Mouse (Mus musculus): ENCODE measurements around the gene Zcchc7. TPM values are rescaled to one million over a fixed set of nuclear protein-coding genes. Genes with fewer than 3 reads are reported as not detected.

Zcchc7 gene
- polyA plus RNA-seq, 1 experiment: 67.0 TPM

DNA sequence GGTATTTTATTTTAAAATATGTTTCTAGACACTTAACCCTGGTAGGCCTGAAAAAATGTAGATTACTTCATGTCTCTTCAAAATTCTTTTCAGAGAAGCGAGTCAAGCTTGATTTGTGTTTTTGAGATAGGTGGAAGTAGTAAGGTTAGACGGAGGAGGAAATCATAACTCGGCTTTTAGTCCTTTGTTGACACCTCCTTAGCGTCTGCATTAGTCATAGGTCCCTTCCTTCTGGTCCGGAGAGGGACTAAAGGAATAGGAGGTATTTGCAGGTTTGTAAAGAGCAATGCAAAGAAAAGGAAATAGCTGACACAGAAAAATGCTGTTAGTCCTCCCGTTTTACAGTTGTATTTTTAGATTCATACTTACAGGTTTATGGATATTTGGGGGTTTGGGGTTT, 135.7 kb downstream of the Zcchc7 start:
- no peak overlapping the region for H3K27ac ChIP-seq (ENCODE audit: insufficient read depth, low read length)
- no peak for TF ChIP-seq POLR2A (IDR thresholded peaks at IDR 0.05; ENCODE audit: extremely low read depth, insufficient read depth, low read length)
- TF ChIP-seq CTCF (IDR thresholded peaks at IDR 0.05; ENCODE audit: extremely low read depth, insufficient read depth, low read length): no peak
- no peaks in the 10 kb centered on the region; the same call in 1 of the 2 replicates for H3K4me1 ChIP-seq (ENCODE audit: control insufficient read depth, insufficient read depth, low read length)
- H3K4me3 ChIP-seq (ENCODE audit: insufficient read depth, low read length): no peak overlapping the region

DNA sequence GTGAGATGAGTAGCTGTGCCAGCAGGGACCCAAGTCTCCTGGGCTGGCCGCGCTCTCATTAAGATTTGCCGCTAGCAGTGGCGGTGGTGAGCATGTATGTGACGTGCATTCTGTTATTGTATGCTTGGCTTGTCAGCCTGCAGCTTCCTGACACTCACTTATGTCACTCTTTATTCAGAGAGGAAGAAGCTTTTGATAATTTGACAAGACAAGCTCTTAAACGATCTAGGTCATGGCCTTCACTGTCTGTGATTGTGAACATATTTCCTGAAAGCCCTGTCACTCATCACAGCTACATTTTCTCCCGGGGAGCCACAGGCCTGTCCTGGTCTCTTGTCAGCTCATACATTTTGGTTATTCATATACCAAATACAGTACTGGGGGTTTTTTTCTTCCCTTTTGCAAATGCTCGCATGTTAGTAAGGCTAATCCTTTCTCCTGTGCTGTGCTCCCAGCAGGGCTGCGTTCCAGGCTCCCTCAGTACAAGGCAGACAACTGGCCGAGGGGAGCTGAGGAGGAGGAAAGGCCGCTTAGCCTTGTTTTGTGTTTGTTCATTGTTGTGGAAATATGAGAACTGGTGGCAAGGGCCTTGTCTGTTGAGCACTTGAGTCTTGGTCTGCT, 150.1 kb downstream of the Zcchc7 start:
- TF ChIP-seq CTCF (IDR thresholded peaks at IDR 0.05; ENCODE audit: extremely low read depth, insufficient read depth, low read length): no peak
- no peak for TF ChIP-seq POLR2A (IDR thresholded peaks at IDR 0.05; ENCODE audit: extremely low read depth, insufficient read depth, low read length)
- 0 out of 2 replicates have a peak, but pooled peaks cover 1% of the 10 kb centered on the region for H3K4me1 ChIP-seq (ENCODE audit: control insufficient read depth, insufficient read depth, low read length)
- H3K4me3 ChIP-seq (ENCODE audit: insufficient read depth, low read length): no peak overlapping the region
- H3K27ac ChIP-seq (ENCODE audit: insufficient read depth, low read length): no peak overlapping the region

DNA sequence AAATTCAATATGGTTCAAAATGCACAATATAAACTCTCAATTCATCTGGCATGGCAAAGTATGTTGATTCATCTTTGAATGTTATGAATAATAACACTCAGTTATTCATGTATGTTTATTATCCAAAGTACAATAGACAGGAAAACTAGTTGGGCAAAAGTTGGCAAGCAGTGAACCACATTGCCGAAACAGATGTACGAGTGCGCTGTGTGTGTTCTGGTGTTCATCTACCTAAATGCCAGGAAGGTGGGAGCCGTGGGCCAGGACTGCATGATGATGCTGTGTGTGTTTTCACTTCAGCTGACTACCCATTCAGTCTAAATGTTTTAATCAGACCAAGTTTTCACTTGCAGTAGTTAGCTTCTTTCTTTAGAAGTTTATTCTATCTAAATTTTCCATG, 150.7 kb downstream of the Zcchc7 start:
- H3K27ac ChIP-seq (ENCODE audit: insufficient read depth, low read length): no peak overlapping the region
- 0 out of 2 replicates have a peak, but pooled peaks cover 1% of the 10 kb centered on the region for H3K4me1 ChIP-seq (ENCODE audit: control insufficient read depth, insufficient read depth, low read length)
- H3K4me3 ChIP-seq (ENCODE audit: insufficient read depth, low read length): no peak overlapping the region
- TF ChIP-seq POLR2A (IDR thresholded peaks at IDR 0.05; ENCODE audit: extremely low read depth, insufficient read depth, low read length): no peak
- no peak for TF ChIP-seq CTCF (IDR thresholded peaks at IDR 0.05; ENCODE audit: extremely low read depth, insufficient read depth, low read length)

DNA sequence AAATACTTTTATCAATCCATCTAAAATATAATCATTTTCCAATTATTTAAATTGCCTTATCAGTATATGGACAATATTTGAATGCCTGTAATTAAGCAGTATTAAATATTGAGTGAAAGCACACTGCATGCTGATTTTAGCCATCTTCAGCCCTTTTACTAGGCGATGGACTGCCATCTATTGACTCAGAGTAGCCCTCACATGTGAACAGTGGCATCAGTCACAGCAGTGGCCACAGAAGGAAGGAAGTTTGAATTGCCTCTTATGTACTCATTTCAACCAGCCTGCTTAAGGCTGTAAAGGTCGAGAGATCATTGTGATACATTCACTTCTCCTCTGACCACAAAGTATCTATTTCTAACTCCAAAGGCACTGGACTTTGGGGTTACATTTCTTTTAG, 154.4 kb downstream of the Zcchc7 start:
- Histone ChIP-seq H3K4me3 (ENCODE audit: insufficient read depth, low read length) (no peak overlapping the region), H3K4me1 (ENCODE audit: control insufficient read depth, insufficient read depth, low read length) (0 out of 2 replicates have a peak, but pooled peaks cover 1% of the 10 kb centered on the region), H3K27ac (ENCODE audit: insufficient read depth, low read length) (no peak overlapping the region)
- TF ChIP-seq POLR2A (IDR thresholded peaks at IDR 0.05; ENCODE audit: extremely low read depth, insufficient read depth, low read length) (no peak), CTCF (IDR thresholded peaks at IDR 0.05; ENCODE audit: extremely low read depth, insufficient read depth, low read length) (peak; percentile 50)

DNA sequence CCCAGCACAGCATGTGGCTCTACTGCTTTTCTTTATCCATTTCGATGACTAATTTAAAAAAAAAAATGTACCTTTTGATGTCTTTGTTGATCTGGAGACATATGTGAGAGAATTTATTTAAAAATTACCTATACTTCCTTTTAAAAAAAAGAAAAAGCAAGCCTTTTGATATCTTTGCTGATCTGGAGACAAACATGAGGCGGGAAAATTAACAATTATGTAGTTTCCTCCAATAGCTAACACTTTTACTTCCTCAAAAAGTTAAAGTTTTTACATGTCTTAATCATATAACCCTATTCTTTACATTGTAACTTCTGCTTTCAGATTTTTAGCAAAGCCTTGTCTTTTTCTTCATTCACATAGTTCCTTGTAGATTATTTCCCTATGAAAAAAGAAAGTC, 155.2 kb downstream of the Zcchc7 start:
- 0 out of 2 replicates have a peak, but pooled peaks cover 1% of the 10 kb centered on the region for H3K4me1 ChIP-seq (ENCODE audit: control insufficient read depth, insufficient read depth, low read length)
- H3K27ac ChIP-seq (ENCODE audit: insufficient read depth, low read length): no peak overlapping the region
- H3K4me3 ChIP-seq (ENCODE audit: insufficient read depth, low read length): no peak overlapping the region
- no peak for TF ChIP-seq CTCF (IDR thresholded peaks at IDR 0.05; ENCODE audit: extremely low read depth, insufficient read depth, low read length)
- no peak for TF ChIP-seq POLR2A (IDR thresholded peaks at IDR 0.05; ENCODE audit: extremely low read depth, insufficient read depth, low read length)

DNA sequence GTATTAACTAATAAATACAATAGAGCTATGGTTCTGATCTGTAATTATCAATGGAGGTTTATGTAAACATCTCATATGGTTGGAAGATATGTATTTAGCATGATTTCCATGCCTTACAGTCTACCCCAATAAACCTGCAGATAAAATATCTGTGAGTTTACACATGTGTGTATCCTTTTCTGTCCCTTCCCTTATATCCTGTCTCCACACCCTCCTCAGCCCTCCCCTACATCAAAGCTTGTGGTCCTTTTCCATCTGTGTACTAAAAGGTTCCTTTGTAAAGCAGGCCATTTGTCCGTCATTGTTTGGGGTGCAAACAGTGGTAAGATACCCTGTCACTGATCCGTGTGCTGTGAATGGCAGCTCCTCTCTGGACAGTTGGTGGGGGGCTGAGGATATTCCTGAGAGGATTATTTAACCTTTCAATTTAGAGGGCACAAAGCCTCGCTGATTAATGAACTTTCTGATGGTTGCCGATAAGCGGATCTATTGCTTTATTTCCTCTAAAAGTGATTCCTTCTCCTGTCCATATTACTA, 161.7 kb downstream of the Zcchc7 start:
- no peak overlapping the region for H3K27ac ChIP-seq (ENCODE audit: insufficient read depth, low read length)
- TF ChIP-seq POLR2A (IDR thresholded peaks at IDR 0.05; ENCODE audit: extremely low read depth, insufficient read depth, low read length): no peak
- no peak for TF ChIP-seq CTCF (IDR thresholded peaks at IDR 0.05; ENCODE audit: extremely low read depth, insufficient read depth, low read length)

DNA sequence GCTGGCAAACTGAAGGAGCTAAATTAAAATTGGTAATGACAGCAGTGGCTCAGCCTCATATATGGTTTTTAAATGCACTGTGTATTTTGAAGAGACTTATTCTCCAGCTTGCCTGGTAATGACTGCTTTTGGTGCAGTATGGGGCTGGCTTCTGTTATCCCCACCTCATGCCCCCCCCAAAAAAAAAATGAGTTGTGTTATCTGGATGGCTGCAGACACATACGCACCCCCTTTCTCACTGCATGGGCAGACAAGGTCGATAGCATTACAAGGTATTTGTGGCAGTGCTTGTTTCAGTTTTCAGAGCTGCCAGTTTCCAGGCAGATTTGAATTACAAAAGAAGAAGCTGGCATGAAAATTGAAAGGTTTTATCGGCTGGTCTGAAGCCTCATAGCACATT, 162.2 kb downstream of the Zcchc7 start:
- Histone ChIP-seq H3K4me3 (ENCODE audit: insufficient read depth, low read length) (no peak overlapping the region), H3K27ac (ENCODE audit: insufficient read depth, low read length) (no peak overlapping the region), H3K4me1 (ENCODE audit: control insufficient read depth, insufficient read depth, low read length) (peaks cover 2% of the 10 kb centered on the region)
- TF ChIP-seq CTCF (IDR thresholded peaks at IDR 0.05; ENCODE audit: extremely low read depth, insufficient read depth, low read length): no peak

More for the DNA sequence above, 161.7 kb downstream of the Zcchc7 start:
- peaks cover 2% of the 10 kb centered on the region for H3K4me1 ChIP-seq (ENCODE audit: control insufficient read depth, insufficient read depth, low read length)
- H3K4me3 ChIP-seq (ENCODE audit: insufficient read depth, low read length): no peak overlapping the region

DNA sequence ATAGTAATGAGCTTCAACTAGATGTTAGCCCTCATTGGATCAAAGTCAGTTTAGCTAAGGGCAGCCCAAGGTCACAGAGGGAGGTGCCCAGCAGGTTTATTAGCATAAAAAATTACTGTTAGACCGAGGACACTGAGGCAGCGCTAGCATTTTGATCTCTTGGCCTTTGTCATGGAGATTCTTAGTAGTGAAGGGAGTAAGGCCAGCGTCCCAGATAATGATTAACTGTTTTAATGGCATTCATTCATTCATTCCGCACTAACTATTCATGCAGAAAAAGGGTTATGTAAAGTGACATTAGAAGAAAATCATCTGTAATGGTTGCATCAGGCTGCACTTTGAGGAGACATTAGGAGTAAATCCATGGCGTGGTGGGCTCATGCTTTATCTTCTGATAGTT, 165.2 kb downstream of the Zcchc7 start:
- Histone ChIP-seq H3K4me3 (ENCODE audit: insufficient read depth, low read length) (no peak overlapping the region), H3K27ac (ENCODE audit: insufficient read depth, low read length) (no peak overlapping the region)
- TF ChIP-seq POLR2A (IDR thresholded peaks at IDR 0.05; ENCODE audit: extremely low read depth, insufficient read depth, low read length) (no peak), CTCF (IDR thresholded peaks at IDR 0.05; ENCODE audit: extremely low read depth, insufficient read depth, low read length) (no peak)

DNA sequence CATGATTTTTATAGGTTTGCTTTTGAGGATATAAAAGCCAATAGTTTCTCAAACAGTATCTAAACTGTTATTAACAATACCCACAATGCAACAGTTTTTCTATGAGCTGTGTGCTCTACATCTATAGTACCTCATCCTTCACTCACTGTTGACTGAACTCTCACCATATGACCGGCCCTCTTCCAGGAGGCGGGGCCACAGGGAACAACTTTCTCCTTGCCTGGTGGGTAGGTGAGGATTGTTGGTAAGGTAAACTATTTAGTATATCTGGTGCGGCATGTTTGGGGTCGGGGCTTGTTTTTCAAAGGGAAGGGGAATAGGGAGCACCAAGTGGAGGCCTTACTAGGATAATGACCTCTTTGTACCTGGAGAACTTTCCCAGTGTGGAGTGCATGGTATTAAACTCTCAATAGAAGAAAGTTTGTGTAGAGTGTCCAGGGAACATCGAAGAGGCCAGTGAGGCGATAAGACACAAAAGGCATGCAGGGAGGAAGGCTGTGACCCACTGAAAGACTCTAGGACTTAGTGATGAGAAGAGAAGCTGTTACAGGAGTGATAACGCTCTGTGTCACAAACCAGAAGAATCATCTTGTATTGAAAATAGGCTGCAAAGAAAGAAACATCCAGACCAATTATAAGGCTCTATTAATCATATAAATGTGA, 166.9 kb downstream of the Zcchc7 start:
- no peak for TF ChIP-seq POLR2A (IDR thresholded peaks at IDR 0.05; ENCODE audit: extremely low read depth, insufficient read depth, low read length)
- TF ChIP-seq CTCF (IDR thresholded peaks at IDR 0.05; ENCODE audit: extremely low read depth, insufficient read depth, low read length): no peak
- Histone ChIP-seq H3K4me3 (ENCODE audit: insufficient read depth, low read length) (no peak overlapping the region), H3K4me1 (ENCODE audit: control insufficient read depth, insufficient read depth, low read length) (peaks cover 2% of the 10 kb centered on the region), H3K27ac (ENCODE audit: insufficient read depth, low read length) (no peak overlapping the region)

More for the DNA sequence above, 165.2 kb downstream of the Zcchc7 start:
- peaks cover 2% of the 10 kb centered on the region for H3K4me1 ChIP-seq (ENCODE audit: control insufficient read depth, insufficient read depth, low read length)

DNA sequence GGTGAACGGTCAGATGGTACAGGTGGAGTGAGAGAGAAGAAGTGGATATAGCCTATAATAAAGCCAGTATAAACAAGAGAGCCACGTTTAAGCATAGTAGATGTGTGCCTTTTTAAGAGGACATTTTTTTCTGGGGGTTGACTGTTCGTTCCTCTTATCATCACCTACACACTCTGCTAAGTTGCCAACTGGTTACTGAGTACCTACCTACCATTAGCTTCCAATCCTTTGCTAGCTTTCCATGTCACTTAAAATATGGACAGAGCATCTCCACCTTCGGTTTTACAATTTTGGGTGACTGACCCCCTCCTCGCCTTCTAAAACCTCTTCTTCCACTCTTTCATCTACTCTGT, 167.4 kb downstream of the Zcchc7 start:
- no peak for TF ChIP-seq CTCF (IDR thresholded peaks at IDR 0.05; ENCODE audit: extremely low read depth, insufficient read depth, low read length)
- TF ChIP-seq POLR2A (IDR thresholded peaks at IDR 0.05; ENCODE audit: extremely low read depth, insufficient read depth, low read length): no peak
- Histone ChIP-seq H3K4me1 (ENCODE audit: control insufficient read depth, insufficient read depth, low read length) (no peaks in the 10 kb centered on the region), H3K4me3 (ENCODE audit: insufficient read depth, low read length) (no peak overlapping the region), H3K27ac (ENCODE audit: insufficient read depth, low read length) (no peak overlapping the region)
